Mouse (Mus musculus) ES-E14 (cell line): ENCODE results near the gene En2. TPM values are rescaled to one million over a fixed set of nuclear protein-coding genes. Genes with fewer than 3 reads are reported as not detected.

Experiments
- DNase-seq: peaks from one replicate; pipeline ENCODE4 v3.0.0-alpha.2; 2013; ENCODE audit warnings: low read depth, low spot score
- H3K27ac ChIP-seq: 2 replicates; pipeline ENCODE4 v1.5.1; 2012; ENCODE audit warnings: low read depth, mild to moderate bottlenecking, low read length, moderate library complexity, mixed read lengths; ENCODE audit not compliant: poor library complexity, insufficient read depth, severe bottlenecking
- H3K36me3 ChIP-seq: 2 replicates; pipeline ENCODE4 v1.6.1; 2012; ENCODE audit warnings: mild to moderate bottlenecking, low read length, moderate library complexity, mixed read lengths; ENCODE audit not compliant: control insufficient read depth, poor library complexity, insufficient read depth, severe bottlenecking
- H3K4me1 ChIP-seq, 2 experiments: fragments of 150-350 bp in 1 of 2; sonication (generic) in 1 of 2; 2 replicates each; pipeline ENCODE4 v1.6.1; 2012; ENCODE audit warnings: low read length in 2 of 2, mild to moderate bottlenecking in 1 of 2, mixed read lengths in 1 of 2; ENCODE audit not compliant: control insufficient read depth in 2 of 2, insufficient read depth in 2 of 2, poor library complexity in 1 of 2
- H3K4me3 ChIP-seq, 2 experiments: fragments of 150-350 bp in 1 of 2; sonication (generic) in 1 of 2; 2 replicates each; pipeline ENCODE4 v1.5.1; 2012; ENCODE audit warnings: low read length in 2 of 2, low read depth in 1 of 2, mild to moderate bottlenecking in 1 of 2, mixed read lengths in 1 of 2; ENCODE audit not compliant: insufficient read depth in 1 of 2, poor library complexity in 1 of 2, severe bottlenecking in 1 of 2
- H3K9ac ChIP-seq: 2 replicates; pipeline ENCODE4 v1.6.1; 2012; ENCODE audit warnings: low read depth, mild to moderate bottlenecking, low read length, mixed read lengths; ENCODE audit not compliant: poor library complexity, insufficient read depth, severe bottlenecking
- H3K9me3 ChIP-seq: fragments of 150-350 bp; sonication (generic); 2 replicates; pipeline ENCODE4 v1.6.1; 2012; ENCODE audit warnings: low read depth, mild to moderate bottlenecking, low read length; ENCODE audit not compliant: control insufficient read depth, insufficient read depth
- CHD2 ChIP-seq: IDR thresholded peaks from 2 replicates; pipeline ENCODE4 v1.6.1; 2014; ENCODE audit warnings: mild to moderate bottlenecking, low read depth, low read length, inconsistent platforms
- HCFC1 ChIP-seq: IDR thresholded peaks from 2 replicates; pipeline ENCODE4 v1.6.1; 2012; ENCODE audit warnings: low read length, inconsistent platforms, borderline replicate concordance; ENCODE audit not compliant: insufficient read depth
- MAFK ChIP-seq: IDR thresholded peaks from 2 replicates; pipeline ENCODE4 v1.6.1; 2014; ENCODE audit warnings: mild to moderate bottlenecking, low read depth, low read length, inconsistent platforms; ENCODE audit not compliant: insufficient read depth
- ZC3H11A ChIP-seq: IDR thresholded peaks from 2 replicates; pipeline ENCODE4 v1.6.1; 2012; ENCODE audit warnings: low read depth, mild to moderate bottlenecking, inconsistent platforms, low read length, borderline replicate concordance
- ZNF384 ChIP-seq: IDR thresholded peaks from 2 replicates; pipeline ENCODE4 v1.6.1; 2012; ENCODE audit warnings: low read depth, low read length, inconsistent platforms
- in situ Hi-C, 2 experiments: fragments of 600-800 bp; cut with MboI; formaldehyde crosslinking; loops; one replicate each; pipeline ENCODE4 v1.15.1; 2025; ENCODE audit warnings: low sequenced_read_pairs in 2 of 2, inconsistent platforms in 1 of 2; ENCODE audit not compliant: unreplicated experiment in 2 of 2
- total RNA-seq: library from RNA; depleted of rRNA; stranded (reverse); fragments of 300-350 nt; gene quantifications from 2 replicates; pipeline ENCODE4 v1.2.3, GENCODE M21; 2012

En2 gene
- total RNA-seq, 1 experiment = 3.2 TPM

DNA sequence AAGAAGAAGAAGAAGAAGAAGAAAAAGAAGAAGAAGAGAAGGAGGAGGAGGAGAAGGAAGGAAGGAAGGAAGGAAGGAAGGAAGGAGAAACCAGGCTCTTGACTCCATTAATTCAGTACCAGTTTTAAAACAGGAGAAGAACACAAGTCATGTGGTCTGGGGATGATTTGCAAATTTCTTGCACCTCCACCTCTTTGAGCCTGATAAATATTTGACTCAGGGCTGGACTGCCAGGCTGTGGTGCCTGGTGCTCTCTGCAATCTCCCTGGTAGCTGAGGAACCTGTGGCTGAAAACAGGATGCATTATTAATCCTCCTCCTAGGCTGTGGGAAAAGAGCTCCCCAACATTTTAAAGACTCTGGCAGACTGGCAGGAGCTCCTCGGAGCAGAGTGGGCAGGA lies 36.6 kb upstream of the En2 start:
- Histone ChIP-seq H3K27ac (no peak overlapping the region), H3K4me1 (peaks cover 0 to 3% of the 10 kb centered on the region in 2 experiments; a peak in 2 of 4 replicates), H3K36me3 (no peaks in the 10 kb centered on the region), H3K4me3 (no peak overlapping the region), H3K9me3 (no peaks in the 10 kb centered on the region), H3K9ac (no peak overlapping the region)
- DNase-seq = no peak
- TF ChIP-seq ZC3H11A (no peak), ZNF384 (no peak), CHD2 (no peak), HCFC1 (no peak), MAFK (no peak)
- in situ Hi-C loops = no loop called here

DNA sequence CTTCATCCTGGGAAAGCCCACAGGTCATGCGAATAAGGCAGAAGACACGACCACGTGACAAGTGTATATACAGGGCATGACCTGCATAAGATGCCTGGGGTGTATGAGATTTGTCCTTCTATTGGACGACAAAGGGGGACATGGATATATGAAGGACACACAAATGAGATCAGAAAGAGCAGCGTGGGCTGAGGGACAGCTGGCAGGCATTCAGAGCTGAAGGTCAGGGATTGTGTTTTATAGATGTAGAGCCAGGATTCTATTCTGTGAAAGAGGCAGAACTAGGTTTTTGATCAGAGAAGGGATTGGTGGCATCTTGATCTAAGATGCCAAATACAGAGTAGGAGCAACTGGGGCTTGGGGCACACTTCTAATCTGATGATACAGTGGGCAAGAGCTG lies 33.3 kb upstream of the En2 start:
- H3K36me3 ChIP-seq = no peaks in the 10 kb centered on the region
- DNase-seq = no peak
- no peaks in the 10 kb centered on the region for H3K9me3 ChIP-seq
- H3K4me1 ChIP-seq = no peaks in the 10 kb centered on the region
- no peak for TF ChIP-seq MAFK
- no peak for TF ChIP-seq CHD2
- no peak for TF ChIP-seq ZC3H11A
- TF ChIP-seq HCFC1 = no peak
- TF ChIP-seq ZNF384 = no peak
- H3K27ac ChIP-seq = no peak overlapping the region
- no peak overlapping the region for H3K9ac ChIP-seq
- H3K4me3 ChIP-seq = no peak overlapping the region
- in situ Hi-C loops = no loop called here

DNA sequence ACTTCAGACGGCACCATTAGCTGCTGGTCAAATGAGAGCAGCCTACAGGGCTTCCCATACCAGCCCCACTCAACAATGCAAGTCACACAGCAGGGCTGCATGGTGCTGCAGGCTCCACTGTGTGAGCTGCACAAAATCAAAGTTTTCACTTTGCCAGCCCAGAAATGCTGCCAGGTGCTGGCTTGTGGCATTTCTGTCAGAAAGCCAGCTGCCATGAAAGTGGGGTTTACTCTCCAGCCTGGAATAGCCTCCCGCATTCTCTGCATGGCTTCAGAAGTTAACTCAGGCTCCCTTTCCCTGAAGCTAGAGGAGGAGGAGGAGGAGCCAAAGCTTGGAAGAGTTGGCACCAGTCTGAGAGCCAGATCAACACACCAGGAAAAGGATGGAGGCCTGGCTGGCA lies 29.1 kb upstream of the En2 start:
- Histone ChIP-seq H3K4me1 (no peaks in the 10 kb centered on the region), H3K9me3 (no peaks in the 10 kb centered on the region), H3K27ac (no peak overlapping the region), H3K9ac (no peak overlapping the region), H3K36me3 (no peaks in the 10 kb centered on the region), H3K4me3 (no peak overlapping the region)
- DNase-seq = no peak
- in situ Hi-C loops = no loop called here
- no peak for TF ChIP-seq CHD2
- TF ChIP-seq ZC3H11A = no peak
- TF ChIP-seq MAFK = no peak
- TF ChIP-seq ZNF384 = no peak
- no peak for TF ChIP-seq HCFC1

DNA sequence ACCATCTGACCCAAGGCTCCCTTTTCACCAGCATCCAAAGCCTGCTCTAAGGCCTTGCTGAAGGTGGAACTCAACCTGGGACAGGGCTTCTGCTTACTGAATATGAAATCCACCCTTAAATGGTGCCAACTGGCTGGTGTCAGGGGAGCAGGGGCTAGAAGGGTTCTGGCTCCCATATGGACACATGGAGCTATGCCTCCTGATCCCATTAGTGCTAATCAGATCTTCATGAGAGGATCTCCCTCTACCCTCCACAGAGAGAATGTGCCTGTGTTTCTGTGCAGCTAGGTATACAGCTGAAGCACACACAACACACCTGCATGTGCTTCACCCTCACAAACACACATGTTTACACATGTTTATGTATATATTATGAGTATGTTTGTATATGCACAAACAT lies 20.9 kb upstream of the En2 start:
- no peak overlapping the region for H3K9ac ChIP-seq

DNA sequence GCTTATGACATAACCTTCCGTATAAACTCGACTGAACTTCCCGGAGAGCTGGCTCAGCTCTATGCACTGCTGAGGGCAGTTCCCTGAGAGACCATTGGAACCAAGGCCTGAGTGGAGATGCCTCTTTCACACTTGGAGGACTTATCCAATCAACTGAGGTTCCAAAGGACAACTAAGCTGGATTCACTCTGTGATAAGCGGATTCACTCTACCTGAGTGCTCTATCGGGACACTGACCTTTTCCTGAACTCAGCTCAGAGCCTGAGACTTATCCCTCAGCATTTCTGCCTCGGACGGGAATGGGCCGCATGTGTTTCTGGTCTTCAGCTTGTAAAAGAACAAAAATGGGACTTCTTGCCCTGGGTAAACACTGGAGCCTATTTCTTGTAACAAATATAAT lies 19.5 kb upstream of the En2 start:
- Histone ChIP-seq H3K4me1 (no peaks in the 10 kb centered on the region), H3K27ac (no peak overlapping the region), H3K36me3 (no peaks in the 10 kb centered on the region), H3K9me3 (no peaks in the 10 kb centered on the region), H3K9ac (no peak overlapping the region), H3K4me3 (no peak overlapping the region)
- in situ Hi-C loops = no loop called here
- TF ChIP-seq ZC3H11A = no peak
- no peak for TF ChIP-seq ZNF384
- no peak for TF ChIP-seq CHD2
- no peak for TF ChIP-seq MAFK
- DNase-seq = no peak

More for the DNA sequence above, 20.9 kb upstream of the En2 start:
- no peaks in the 10 kb centered on the region for H3K36me3 ChIP-seq
- H3K4me3 ChIP-seq = no peak overlapping the region
- TF ChIP-seq ZC3H11A (no peak), HCFC1 (no peak), CHD2 (no peak), ZNF384 (no peak), MAFK (no peak)
- no peak overlapping the region for H3K27ac ChIP-seq
- H3K9me3 ChIP-seq = no peaks in the 10 kb centered on the region
- no peak for DNase-seq
- in situ Hi-C loops = no loop called here
- no peaks in the 10 kb centered on the region for H3K4me1 ChIP-seq
